Mouse (Mus musculus) midbrain, embryonic 11.5 days (tissue): ENCODE measurements around the gene Nip7. TPM values are rescaled to one million over a fixed set of nuclear protein-coding genes. Genes with fewer than 3 reads are reported as not detected.

ENCODE experiments used
- ATAC-seq: fragments of 200-750 bp; cut with Nextera tagmentation; 2 replicates; pipeline ENCODE4 v1.8.0; 2017; ENCODE audit warnings: moderate TSS enrichment, moderate library complexity; ENCODE audit not compliant: low FRiP score
- DNase-seq: peaks from one replicate; pipeline ENCODE4 v3.0.0; 2015; ENCODE audit warnings: low spot score; ENCODE audit errors: missing footprints
- H3K27ac ChIP-seq: fragments of 300-500 bp; sonication (generic); 2 replicates; pipeline ENCODE4 v1.5.1; 2014; ENCODE audit warnings: low read depth, low read length
- H3K27me3 ChIP-seq: fragments of 300-500 bp; sonication (generic); 2 replicates; pipeline ENCODE4 v1.6.1; 2014; ENCODE audit warnings: mild to moderate bottlenecking, low read length, moderate library complexity, mixed read lengths; ENCODE audit not compliant: control insufficient read depth, insufficient read depth
- H3K36me3 ChIP-seq: fragments of 300-500 bp; sonication (generic); 2 replicates; pipeline ENCODE4 v1.6.1; 2014; ENCODE audit warnings: mild to moderate bottlenecking, low read length, moderate library complexity, mixed read lengths; ENCODE audit not compliant: control insufficient read depth, insufficient read depth
- H3K4me1 ChIP-seq: fragments of 300-500 bp; sonication (generic); 2 replicates; pipeline ENCODE4 v1.6.1; 2014; ENCODE audit warnings: low read length; ENCODE audit not compliant: control insufficient read depth, insufficient read depth
- H3K4me2 ChIP-seq: fragments of 300-500 bp; sonication (generic); 2 replicates; pipeline ENCODE4 v1.6.1; 2014; ENCODE audit warnings: mild to moderate bottlenecking, moderate library complexity
- H3K4me3 ChIP-seq: fragments of 300-500 bp; sonication (generic); 2 replicates; pipeline ENCODE4 v1.5.1; 2014; ENCODE audit warnings: low read depth, low read length
- H3K9ac ChIP-seq: fragments of 300-500 bp; sonication (generic); 2 replicates; pipeline ENCODE4 v1.6.1; 2014; ENCODE audit warnings: low read length
- H3K9me3 ChIP-seq: fragments of 300-500 bp; sonication (generic); 2 replicates; pipeline ENCODE4 v1.6.1; 2016; ENCODE audit warnings: low read length; ENCODE audit not compliant: control insufficient read depth
- WGBS: fragments of 180-500 bp; shearing (Covaris S2); extraction: QIAGEN DNeasy Blood & Tissue Kit; methylation state at CpG from one replicate; pipeline ENCODE4 v1.1.7; 2014; 5-methylcytosine and 5-hydroxymethylcytosine counted together
- polyA plus RNA-seq: library from polyadenylated mRNA; unstranded; fragments of >200 nt; fragmentation: Nextera tagmentation; extraction: Ambion mirVana; gene quantifications from 2 replicates; pipeline ENCODE4 v1.2.1, GENCODE M21; 2014

Nip7 gene
- 100 and 102 TPM in 2 replicates for polyA plus RNA-seq

DNA sequence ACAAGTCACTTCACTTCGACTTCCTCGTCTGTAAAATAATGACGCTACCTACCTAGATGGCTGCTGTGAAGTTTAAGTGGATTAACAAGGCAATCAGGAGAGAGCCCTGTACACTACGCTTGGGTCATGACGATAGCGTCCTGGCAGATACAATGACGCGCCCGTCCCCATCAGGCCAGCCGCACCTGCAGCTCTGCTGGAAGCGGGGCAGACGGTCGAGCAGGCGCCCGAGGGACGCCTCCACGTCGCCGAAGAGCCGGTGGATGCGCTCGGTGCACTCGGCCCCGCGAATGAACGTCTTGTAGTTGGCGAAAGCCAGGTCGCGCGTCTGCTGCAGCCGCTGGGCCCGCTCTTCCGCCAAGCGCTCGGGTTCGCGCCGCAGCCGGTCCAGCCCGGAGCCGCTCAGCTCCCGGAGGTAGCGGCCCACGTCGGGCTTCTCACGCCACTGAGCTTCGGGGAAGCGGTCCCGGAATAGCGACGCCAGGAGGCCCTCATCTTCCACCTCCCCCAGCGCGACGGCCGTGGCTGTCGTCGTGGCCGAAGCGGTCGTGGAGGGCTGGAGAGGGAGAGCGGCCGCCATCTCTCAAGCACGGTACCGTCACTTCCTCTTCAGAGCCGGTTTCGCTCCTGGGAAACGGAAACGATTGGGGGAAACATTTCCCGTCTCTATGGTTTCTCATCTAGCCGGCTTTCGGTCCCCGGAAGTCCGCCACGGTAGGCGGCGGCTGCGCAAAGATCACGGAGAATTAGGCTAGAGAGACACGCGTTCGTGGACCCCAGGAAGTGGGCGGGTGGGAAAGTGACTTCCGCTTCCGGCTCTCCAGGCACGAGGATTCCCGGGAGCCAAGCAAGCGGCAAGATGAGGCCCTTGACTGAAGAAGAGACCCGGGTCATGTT lies at the start of gene Nip7, which contains the start of gene Cog8:
TSS of gene Nip7 (plus strand) at position 802 of the 897 bp plus-strand sequence.
TSS of gene Cog8 (minus strand) at position 614 of the 897 bp plus-strand sequence.
- no peaks in the 10 kb centered on the region for H3K27me3 ChIP-seq
- peak; percentile 96 for ATAC-seq
- WGBS, result under 1% methylated on average over 88 of the region's 88 CpGs
- peak within 1 kb of the TSS; percentile 98 for H3K4me3 ChIP-seq
- no peaks in the 10 kb centered on the region for H3K9me3 ChIP-seq
- DNase-seq, result peak; percentile 99
- H3K36me3 ChIP-seq, result peaks cover 22% of the 10 kb centered on the region
- peaks cover 16% of the 10 kb centered on the region for H3K4me1 ChIP-seq
- H3K27ac ChIP-seq, result 0 out of 2 replicates have a peak within 1 kb of the TSS, but pooled peaks have one; percentile 14
- H3K4me2 ChIP-seq, result peak within 1 kb of the TSS; percentile 96
- H3K9ac ChIP-seq, result peak within 1 kb of the TSS; percentile 90

DNA sequence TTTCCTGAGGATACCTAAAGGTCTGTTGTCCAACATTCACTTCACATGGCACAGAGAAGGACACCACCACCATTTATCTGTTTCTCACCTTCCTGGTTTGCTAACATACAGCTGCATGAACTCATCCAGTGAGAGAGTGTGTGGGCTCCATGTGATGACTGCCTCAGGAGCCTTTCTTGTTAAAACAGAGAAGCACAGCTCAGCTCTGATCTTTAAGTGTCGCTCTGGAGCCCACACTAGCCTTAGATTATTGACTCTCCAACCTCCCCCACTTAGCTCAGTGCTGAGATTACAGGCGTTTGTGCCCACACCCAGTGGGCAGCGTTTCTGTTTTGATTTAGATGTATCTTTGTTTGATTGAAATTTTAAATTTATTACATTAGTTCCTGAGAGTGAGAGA lies 48.9 kb upstream of the Nip7 start:
- no peak overlapping the region for H3K9ac ChIP-seq
- 93% methylated on average over 3 of the region's 3 CpGs for WGBS
- peaks cover 2% of the 10 kb centered on the region; the same call in 1 of the 2 replicates for H3K36me3 ChIP-seq

DNA sequence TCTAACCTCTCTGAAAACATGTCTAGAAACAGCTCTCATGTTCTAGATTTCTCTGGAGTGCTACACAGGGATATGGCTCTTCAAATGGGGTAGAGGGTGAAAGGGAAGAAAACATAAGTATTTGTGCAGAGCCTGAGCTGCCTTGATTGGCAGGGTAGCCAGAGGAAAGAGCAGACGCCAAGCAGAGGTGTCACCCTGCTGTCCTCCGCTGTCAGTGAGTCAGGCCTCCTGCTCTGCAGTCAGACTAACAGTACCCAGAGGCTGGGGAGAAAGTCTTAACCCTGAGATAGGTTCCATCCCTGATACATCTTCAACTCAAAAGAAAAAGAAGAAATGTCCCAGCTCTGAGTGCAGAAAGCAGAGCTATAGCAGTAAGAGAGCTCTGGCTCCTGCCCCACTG lies 44.0 kb upstream of the Nip7 start:
- H3K36me3 ChIP-seq, result peaks cover 2% of the 10 kb centered on the region; the same call in 1 of the 2 replicates
- ATAC-seq (no peak), DNase-seq (no peak)
- H3K4me2 ChIP-seq, result no peak overlapping the region
- no peak overlapping the region for H3K4me3 ChIP-seq
- no peaks in the 10 kb centered on the region for H3K4me1 ChIP-seq
- H3K27ac ChIP-seq, result no peak overlapping the region
- no peak overlapping the region for H3K9ac ChIP-seq
- 79% methylated on average over 2 of the region's 2 CpGs for WGBS
- H3K9me3 ChIP-seq, result no peaks in the 10 kb centered on the region
- H3K27me3 ChIP-seq, result no peaks in the 10 kb centered on the region

More for the DNA sequence above, 48.9 kb upstream of the Nip7 start:
- H3K4me2 ChIP-seq, result no peak overlapping the region
- DNase-seq (no peak), ATAC-seq (no peak)
- H3K27ac ChIP-seq, result no peak overlapping the region
- H3K9me3 ChIP-seq, result no peaks in the 10 kb centered on the region
- H3K4me3 ChIP-seq, result no peak overlapping the region
- no peaks in the 10 kb centered on the region for H3K27me3 ChIP-seq
- no peaks in the 10 kb centered on the region for H3K4me1 ChIP-seq

DNA sequence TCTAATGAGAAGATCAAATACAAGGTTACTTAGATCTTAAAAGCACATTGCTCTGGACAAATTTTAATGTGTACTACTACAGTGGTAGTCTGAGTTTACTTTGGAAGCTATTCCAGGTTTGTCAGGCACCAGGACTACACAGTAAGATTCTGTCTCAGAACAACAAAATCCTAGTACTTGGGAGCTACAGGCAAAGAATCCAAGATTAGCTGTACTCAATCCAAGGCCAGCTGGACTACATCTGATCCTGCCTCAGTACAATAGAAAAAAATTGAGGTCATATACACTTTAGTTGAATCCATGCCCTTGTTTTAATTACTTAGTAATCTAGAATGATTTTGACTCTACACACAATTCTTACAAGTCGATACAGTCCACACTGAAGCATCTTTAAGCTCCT lies 41.8 kb upstream of the Nip7 start:
- WGBS, result 96% methylated on average over 1 of the region's 1 CpGs
- no peaks in the 10 kb centered on the region for H3K4me1 ChIP-seq
- ATAC-seq (no peak), DNase-seq (no peak)
- no peak overlapping the region for H3K27ac ChIP-seq
- H3K9ac ChIP-seq, result no peak overlapping the region
- H3K4me3 ChIP-seq, result no peak overlapping the region
- H3K9me3 ChIP-seq, result no peaks in the 10 kb centered on the region
- H3K4me2 ChIP-seq, result no peak overlapping the region
- H3K27me3 ChIP-seq, result no peaks in the 10 kb centered on the region
- no peaks in the 10 kb centered on the region; the same call in 1 of the 2 replicates for H3K36me3 ChIP-seq

DNA sequence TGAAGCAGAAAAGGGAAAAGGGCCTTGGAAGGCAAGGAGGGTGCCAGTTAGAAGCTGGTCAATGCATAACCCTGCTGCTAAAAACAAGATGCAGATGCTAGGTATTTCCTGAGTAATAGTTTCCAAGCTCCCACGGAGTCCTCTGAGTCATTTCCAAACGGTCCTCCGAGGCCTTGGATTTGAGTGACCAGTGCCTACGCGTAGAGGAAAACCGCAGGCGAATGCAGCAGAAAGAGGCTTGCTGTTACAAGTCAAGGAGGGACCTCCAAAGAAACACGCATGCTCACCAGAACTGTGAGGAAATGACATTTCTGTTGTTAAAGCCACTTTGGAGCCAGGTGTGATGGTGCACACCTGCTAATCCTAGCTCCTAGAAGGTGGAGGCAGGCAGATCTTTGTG lies 33.2 kb upstream of the Nip7 start:
- H3K9ac ChIP-seq, result no peak overlapping the region
- no peaks in the 10 kb centered on the region for H3K9me3 ChIP-seq
- no peaks in the 10 kb centered on the region for H3K36me3 ChIP-seq
- no peak overlapping the region for H3K4me2 ChIP-seq
- H3K27ac ChIP-seq, result no peak overlapping the region
- no peaks in the 10 kb centered on the region for H3K27me3 ChIP-seq
- H3K4me1 ChIP-seq, result no peaks in the 10 kb centered on the region
- 92% methylated on average over 8 of the region's 8 CpGs for WGBS
- no peak overlapping the region for H3K4me3 ChIP-seq
- DNase-seq (no peak), ATAC-seq (no peak)

DNA sequence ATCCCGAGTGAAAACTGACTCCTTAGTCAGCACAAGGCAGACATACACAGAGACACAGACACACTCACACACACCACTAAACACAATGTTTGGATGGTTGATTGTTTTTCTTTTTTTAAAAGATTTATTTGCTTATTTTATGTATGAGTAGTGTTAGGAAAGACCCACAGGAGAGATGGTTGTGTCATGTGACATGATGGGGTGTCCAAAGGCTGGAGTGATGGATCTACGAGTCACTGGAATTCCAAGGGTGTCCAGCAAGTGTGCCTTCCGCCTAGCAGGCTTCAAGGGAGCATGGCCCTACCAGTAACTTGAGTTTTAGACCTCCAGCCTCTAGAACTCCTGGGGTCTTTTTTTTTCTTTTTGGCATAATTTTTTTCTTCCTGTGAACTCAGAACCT lies 27.4 kb upstream of the Nip7 start:
- H3K4me2 ChIP-seq, result no peak overlapping the region
- no peak overlapping the region for H3K9ac ChIP-seq
- H3K4me3 ChIP-seq, result no peak overlapping the region
- ATAC-seq (no peak), DNase-seq (no peak)
- H3K9me3 ChIP-seq, result no peaks in the 10 kb centered on the region
- WGBS, result 85% methylated on average over 3 of the region's 3 CpGs
- H3K36me3 ChIP-seq, result no peaks in the 10 kb centered on the region
- no peaks in the 10 kb centered on the region for H3K27me3 ChIP-seq
- H3K4me1 ChIP-seq, result peaks cover 8% of the 10 kb centered on the region
- no peak overlapping the region for H3K27ac ChIP-seq

DNA sequence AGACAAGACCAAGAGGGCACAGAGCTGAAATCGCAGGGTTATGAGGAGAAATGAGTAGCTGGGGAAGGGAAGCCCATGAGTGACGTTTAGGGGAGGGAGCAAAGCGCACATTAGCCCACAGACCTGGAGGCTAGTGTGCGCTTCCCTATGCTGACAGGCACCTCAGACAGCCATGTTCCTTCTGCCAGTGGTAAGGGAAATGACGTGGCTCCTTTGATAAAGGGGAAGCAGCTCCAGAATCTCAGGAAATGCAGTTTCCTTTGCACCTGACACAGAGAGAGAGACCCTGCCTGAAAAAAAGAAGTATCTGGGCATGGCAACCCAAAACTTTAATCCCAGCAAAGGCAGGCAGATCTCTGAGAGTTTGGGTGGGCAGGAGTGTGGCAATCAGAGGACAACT lies 26.6 kb upstream of the Nip7 start:
- H3K9me3 ChIP-seq, result no peaks in the 10 kb centered on the region
- 76% methylated on average over 5 of the region's 5 CpGs for WGBS
- H3K4me2 ChIP-seq, result no peak overlapping the region
- peaks cover 8% of the 10 kb centered on the region for H3K4me1 ChIP-seq
- DNase-seq (peak; percentile 75), ATAC-seq (no peak)
- no peak overlapping the region for H3K27ac ChIP-seq
- H3K4me3 ChIP-seq, result no peak overlapping the region
- no peak overlapping the region for H3K9ac ChIP-seq
- H3K36me3 ChIP-seq, result no peaks in the 10 kb centered on the region
- H3K27me3 ChIP-seq, result no peaks in the 10 kb centered on the region

DNA sequence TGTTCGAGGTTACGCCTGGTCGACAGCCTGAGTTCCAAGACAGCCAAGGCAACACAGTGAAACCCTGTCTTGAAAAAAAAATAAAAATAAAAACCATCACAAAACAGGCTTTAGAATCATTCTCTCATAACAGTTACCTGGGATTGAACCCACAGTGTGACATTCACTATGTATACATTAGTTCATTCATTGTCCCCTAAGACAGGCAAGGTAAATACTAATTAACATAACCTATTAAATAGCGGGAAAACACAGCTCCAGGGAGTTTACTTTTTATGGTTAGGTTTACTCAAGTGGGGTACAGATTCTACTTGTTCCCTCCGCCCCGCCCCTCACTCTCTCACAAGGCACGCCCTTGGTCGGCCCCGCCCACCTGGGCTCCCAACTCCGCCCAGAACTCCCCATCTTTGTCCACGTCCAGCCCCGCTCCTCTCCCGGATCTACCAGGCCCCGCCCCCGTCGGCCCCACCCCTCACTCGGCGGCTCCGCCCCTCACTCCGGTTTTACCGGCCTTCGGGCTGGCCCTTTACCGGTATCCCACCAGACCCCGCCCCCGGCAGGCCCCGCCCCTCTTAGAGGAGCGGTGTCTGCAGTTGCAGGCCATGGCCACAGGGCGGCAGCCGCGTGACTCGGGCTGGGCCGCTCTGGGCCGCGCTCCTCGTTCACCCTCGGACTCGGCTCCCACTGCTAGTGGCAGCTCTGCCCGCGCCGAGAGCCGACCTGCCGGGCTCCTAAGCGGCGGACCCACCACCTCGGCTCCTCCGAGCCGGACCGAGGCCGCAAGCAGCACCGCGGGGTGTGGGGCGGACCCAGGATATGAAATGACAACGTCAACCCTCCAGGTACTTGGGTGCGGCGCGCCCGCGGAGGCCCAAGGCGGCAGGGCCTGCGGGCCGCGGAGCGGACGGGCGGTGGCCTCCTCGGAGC lies 25.8 kb upstream of the Nip7 start, which contains the start of gene Vps4a:
TSS of gene Vps4a (plus strand) at position 573 of the 927 bp plus-strand sequence.
- DNase-seq, result peak; percentile 100
- peak within 1 kb of the TSS; percentile 16 for H3K27ac ChIP-seq
- ATAC-seq, result peak; percentile 96
- no peaks in the 10 kb centered on the region for H3K36me3 ChIP-seq
- WGBS, result 4% methylated on average over 63 of the region's 66 CpGs
- no peaks in the 10 kb centered on the region for H3K27me3 ChIP-seq
- H3K9ac ChIP-seq, result peak within 1 kb of the TSS; percentile 91
- no peaks in the 10 kb centered on the region for H3K9me3 ChIP-seq
- H3K4me3 ChIP-seq, result peak within 1 kb of the TSS; percentile 96
- peak within 1 kb of the TSS; percentile 92 for H3K4me2 ChIP-seq
- H3K4me1 ChIP-seq, result peaks cover 8% of the 10 kb centered on the region
